Mouse (Mus musculus) liver, embryonic 14.5 days (tissue): Measurements from ENCODE around the gene Adamts20.

Experiments used
- CTCF ChIP-seq: IDR thresholded peaks from 2 replicates; pipeline ENCODE4 v1.5.1; 2016; ENCODE audit warnings: antibody characterized with exemption, low read depth, control low read depth
- EP300 ChIP-seq: IDR thresholded peaks from 2 replicates; pipeline ENCODE4 v1.6.1; 2016; ENCODE audit warnings: antibody characterized with exemption, low read depth

DNA sequence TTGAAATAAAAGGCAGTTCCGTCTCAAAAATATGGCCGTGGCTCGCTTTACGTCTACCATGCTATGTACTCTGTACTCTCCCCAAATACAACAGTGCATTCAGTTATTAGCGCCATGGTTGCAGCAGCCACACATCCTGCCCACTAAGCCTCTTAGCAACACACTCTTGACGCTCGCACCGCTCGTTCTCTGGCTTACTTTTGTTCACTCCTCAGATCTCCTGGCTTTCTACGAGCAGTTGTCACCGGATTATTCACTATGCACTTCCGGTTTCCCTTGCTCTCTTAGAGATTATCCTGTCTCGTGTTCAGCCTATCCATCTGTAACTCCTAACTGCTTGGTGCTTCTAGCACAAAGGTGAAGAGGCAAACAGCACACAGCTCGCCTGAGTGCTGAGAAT, 337 bp downstream of the Adamts20 start:
- TF ChIP-seq CTCF (no peak), EP300 (no peak)
